Mouse (Mus musculus): ENCODE data around the gene Rap1b. TPM values are rescaled to one million over a fixed set of nuclear protein-coding genes. Genes with fewer than 3 reads are reported as not detected.

Gene Rap1b
- polyA plus RNA-seq, 1 experiment from 2014 or later = 135 TPM

GRCm38 (mm10) chr10:117774011-117774816 lies 71.6 kb downstream of the Rap1b start:
- WGBS = 93% methylated on average over 22 of the region's 22 CpGs
- no peak for ATAC-seq (replicated peaks; ENCODE audit: extremely low read depth, insufficient read depth, low FRiP score)

GRCm38 (mm10) chr10:117773106-117773720 lies 72.6 kb downstream of the Rap1b start:
- no peak overlapping the region for H3K27ac ChIP-seq (ENCODE audit: low read length)
- H3K4me3 ChIP-seq (ENCODE audit: low read length) = no peak overlapping the region
- no peaks in the 10 kb centered on the region for H3K4me1 ChIP-seq (ENCODE audit: control insufficient read depth, insufficient read depth, low read length)
- H3K9me3 ChIP-seq (replicated peaks; ENCODE audit: control insufficient read depth, low read length) = no peaks in the 10 kb centered on the region
- H3K9ac ChIP-seq (ENCODE audit: low read length) = no peak overlapping the region
- no peaks in the 10 kb centered on the region for H3K27me3 ChIP-seq (ENCODE audit: control insufficient read depth, insufficient read depth, low read length)
- ATAC-seq (replicated peaks; ENCODE audit: extremely low read depth, insufficient read depth, low FRiP score) = no peak
- peaks cover 58% of the 10 kb centered on the region for H3K36me3 ChIP-seq (ENCODE audit: control insufficient read depth, insufficient read depth)
- no peak overlapping the region for H3K4me2 ChIP-seq (ENCODE audit: low read depth, low read length)
- 93% methylated on average over 7 of the region's 7 CpGs for WGBS

More at GRCm38 (mm10) chr10:117774011-117774816, 71.6 kb downstream of the Rap1b start:
- no peak overlapping the region for H3K9ac ChIP-seq (ENCODE audit: low read length)
- H3K27ac ChIP-seq (ENCODE audit: low read length) = no peak overlapping the region
- H3K9me3 ChIP-seq (replicated peaks; ENCODE audit: control insufficient read depth, low read length) = no peaks in the 10 kb centered on the region
- H3K36me3 ChIP-seq (ENCODE audit: control insufficient read depth, insufficient read depth) = peaks cover 57% of the 10 kb centered on the region
- H3K4me3 ChIP-seq (ENCODE audit: low read length) = no peak overlapping the region
- no peak overlapping the region for H3K4me2 ChIP-seq (ENCODE audit: low read depth, low read length)
- H3K4me1 ChIP-seq (ENCODE audit: control insufficient read depth, insufficient read depth, low read length) = no peaks in the 10 kb centered on the region
- H3K27me3 ChIP-seq (ENCODE audit: control insufficient read depth, insufficient read depth, low read length) = no peaks in the 10 kb centered on the region

GRCm38 (mm10) chr10:117772364-117773105 lies 73.3 kb downstream of the Rap1b start:
- H3K9me3 ChIP-seq (replicated peaks; ENCODE audit: control insufficient read depth, low read length) = no peaks in the 10 kb centered on the region
- no peak overlapping the region for H3K27ac ChIP-seq (ENCODE audit: low read length)
- H3K27me3 ChIP-seq (ENCODE audit: control insufficient read depth, insufficient read depth, low read length) = no peaks in the 10 kb centered on the region
- H3K4me1 ChIP-seq (ENCODE audit: control insufficient read depth, insufficient read depth, low read length) = no peaks in the 10 kb centered on the region
- ATAC-seq (replicated peaks; ENCODE audit: extremely low read depth, insufficient read depth, low FRiP score) = no peak
- 94% methylated on average over 17 of the region's 17 CpGs for WGBS
- no peak overlapping the region for H3K4me2 ChIP-seq (ENCODE audit: low read depth, low read length)
- H3K9ac ChIP-seq (ENCODE audit: low read length) = no peak overlapping the region
- H3K4me3 ChIP-seq (ENCODE audit: low read length) = no peak overlapping the region
- H3K36me3 ChIP-seq (ENCODE audit: control insufficient read depth, insufficient read depth) = peaks cover 58% of the 10 kb centered on the region

- H3K4me2 ChIP-seq (ENCODE audit: low read depth, low read length) = no peak overlapping the region
- no peaks in the 10 kb centered on the region for H3K27me3 ChIP-seq (ENCODE audit: control insufficient read depth, insufficient read depth, low read length)
- no peak overlapping the region for H3K27ac ChIP-seq (ENCODE audit: low read length)
- H3K36me3 ChIP-seq (ENCODE audit: control insufficient read depth, insufficient read depth) = peaks cover 57% of the 10 kb centered on the region
- H3K4me3 ChIP-seq (ENCODE audit: low read length) = no peak overlapping the region
- no peak overlapping the region for H3K9ac ChIP-seq (ENCODE audit: low read length)
- H3K4me1 ChIP-seq (ENCODE audit: control insufficient read depth, insufficient read depth, low read length) = no peaks in the 10 kb centered on the region
- no peak for ATAC-seq (replicated peaks; ENCODE audit: extremely low read depth, insufficient read depth, low FRiP score)
- 93% methylated on average over 10 of the region's 10 CpGs for WGBS
- H3K9me3 ChIP-seq (replicated peaks; ENCODE audit: control insufficient read depth, low read length) = no peaks in the 10 kb centered on the region
Measured at GRCm38 (mm10) chr10:117771131-117771510, 74.7 kb downstream of the Rap1b start.

- Histone ChIP-seq H3K27ac (ENCODE audit: low read length) (no peak overlapping the region), H3K4me1 (ENCODE audit: control insufficient read depth, insufficient read depth, low read length) (no peaks in the 10 kb centered on the region), H3K9me3 (replicated peaks; ENCODE audit: control insufficient read depth, low read length) (no peaks in the 10 kb centered on the region), H3K27me3 (ENCODE audit: control insufficient read depth, insufficient read depth, low read length) (no peaks in the 10 kb centered on the region), H3K4me3 (ENCODE audit: low read length) (no peak overlapping the region), H3K4me2 (ENCODE audit: low read depth, low read length) (no peak overlapping the region), H3K36me3 (ENCODE audit: control insufficient read depth, insufficient read depth) (peaks cover 58% of the 10 kb centered on the region), H3K9ac (ENCODE audit: low read length) (no peak overlapping the region)
- WGBS = 92% methylated on average over 18 of the region's 18 CpGs
- no peak for ATAC-seq (replicated peaks; ENCODE audit: extremely low read depth, insufficient read depth, low FRiP score)
Measured at GRCm38 (mm10) chr10:117770286-117771130, 75.3 kb downstream of the Rap1b start.

- WGBS = 92% methylated on average over 9 of the region's 9 CpGs
- H3K4me2 ChIP-seq (ENCODE audit: low read depth, low read length) = no peak overlapping the region
- no peak for ATAC-seq (replicated peaks; ENCODE audit: extremely low read depth, insufficient read depth, low FRiP score)
- peaks cover 59% of the 10 kb centered on the region for H3K36me3 ChIP-seq (ENCODE audit: control insufficient read depth, insufficient read depth)
- H3K27me3 ChIP-seq (ENCODE audit: control insufficient read depth, insufficient read depth, low read length) = no peaks in the 10 kb centered on the region
- no peak overlapping the region for H3K9ac ChIP-seq (ENCODE audit: low read length)
- H3K4me3 ChIP-seq (ENCODE audit: low read length) = no peak overlapping the region
- H3K4me1 ChIP-seq (ENCODE audit: control insufficient read depth, insufficient read depth, low read length) = no peaks in the 10 kb centered on the region
- no peak overlapping the region for H3K27ac ChIP-seq (ENCODE audit: low read length)
- H3K9me3 ChIP-seq (replicated peaks; ENCODE audit: control insufficient read depth, low read length) = no peaks in the 10 kb centered on the region
Measured at GRCm38 (mm10) chr10:117769541-117770285, 76.1 kb downstream of the Rap1b start.

- H3K9me3 ChIP-seq (replicated peaks; ENCODE audit: control insufficient read depth, low read length) = no peaks in the 10 kb centered on the region
- WGBS = 90% methylated on average over 7 of the region's 7 CpGs
- no peak overlapping the region for H3K27ac ChIP-seq (ENCODE audit: low read length)
- H3K4me3 ChIP-seq (ENCODE audit: low read length) = no peak overlapping the region
- H3K4me2 ChIP-seq (ENCODE audit: low read depth, low read length) = no peak overlapping the region
- ATAC-seq (replicated peaks; ENCODE audit: extremely low read depth, insufficient read depth, low FRiP score) = no peak
- peaks cover 56% of the 10 kb centered on the region for H3K36me3 ChIP-seq (ENCODE audit: control insufficient read depth, insufficient read depth)
- no peak overlapping the region for H3K9ac ChIP-seq (ENCODE audit: low read length)
- no peaks in the 10 kb centered on the region for H3K27me3 ChIP-seq (ENCODE audit: control insufficient read depth, insufficient read depth, low read length)
- no peaks in the 10 kb centered on the region for H3K4me1 ChIP-seq (ENCODE audit: control insufficient read depth, insufficient read depth, low read length)
Measured at GRCm38 (mm10) chr10:117768141-117768440, 77.7 kb downstream of the Rap1b start.
